Mouse (Mus musculus) heart, adult 2 months (tissue): Measurements from ENCODE around the gene Ttc23l.

Source experiments
- CTCF ChIP-seq: fragments of 200-600 bp; IDR thresholded peaks from 2 replicates; pipeline ENCODE4 v1.8.1; 2022; ENCODE audit warnings: antibody characterized with exemption, mild to moderate bottlenecking, moderate library complexity
- EP300 ChIP-seq: fragments of 200-500 bp; IDR thresholded peaks from 2 replicates; pipeline ENCODE4 v1.6.1; 2011; ENCODE audit warnings: low read depth, low read length, control low read depth; ENCODE audit not compliant: insufficient read depth
- POLR2A ChIP-seq: fragments of 200-500 bp; IDR thresholded peaks from 2 replicates; pipeline ENCODE4 v1.6.1; 2011; ENCODE audit warnings: mild to moderate bottlenecking, low read depth, low read length, control low read depth; ENCODE audit not compliant: insufficient read depth

DNA sequence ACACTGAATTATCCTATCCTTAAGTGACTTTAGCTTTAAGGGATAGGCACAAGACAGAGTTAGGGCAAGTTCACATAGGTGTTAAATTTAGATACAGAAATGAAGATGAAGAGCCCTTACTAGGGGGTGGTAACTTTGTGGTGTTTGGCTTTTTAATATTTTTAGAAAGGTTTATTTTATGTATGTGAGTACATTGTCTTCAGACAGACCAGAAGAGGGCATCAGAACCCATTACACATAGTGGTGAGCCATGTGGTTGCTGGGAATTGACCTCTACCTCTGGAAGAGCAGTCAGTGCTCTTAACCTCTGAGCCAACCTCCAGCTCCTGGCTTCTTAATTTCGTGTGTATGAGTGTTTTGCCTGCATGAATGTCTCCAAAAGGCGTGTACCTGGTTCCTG is 71.2 kb downstream of the Ttc23l start:
- TF ChIP-seq CTCF = peak; percentile 22
- no peak for TF ChIP-seq EP300
- TF ChIP-seq POLR2A = no peak
